Mouse (Mus musculus) heart, embryonic 11.5 days (tissue): ENCODE data around the gene Apoc4. TPM values are rescaled to one million over a fixed set of nuclear protein-coding genes. Genes with fewer than 3 reads are reported as not detected.

Experiments used
- ATAC-seq: fragments of 200-750 bp; cut with Nextera tagmentation; replicated peaks from 2 replicates; pipeline ENCODE4 v1.8.0; 2017; ENCODE audit warnings: moderate library complexity; ENCODE audit not compliant: insufficient number of reproducible peaks, low FRiP score, low TSS enrichment
- H3K27ac ChIP-seq: fragments of 300-500 bp; sonication (generic); 2 replicates; pipeline ENCODE4 v1.5.1; 2014; ENCODE audit warnings: mild to moderate bottlenecking, low read depth, low read length
- H3K27me3 ChIP-seq: fragments of 300-500 bp; sonication (generic); 2 replicates; pipeline ENCODE4 v1.6.1; 2014; ENCODE audit warnings: mild to moderate bottlenecking, low read length, mixed read lengths; ENCODE audit not compliant: control insufficient read depth, insufficient read depth
- H3K36me3 ChIP-seq: fragments of 300-500 bp; sonication (generic); 2 replicates; pipeline ENCODE4 v1.6.1; 2014; ENCODE audit warnings: mild to moderate bottlenecking, low read length, moderate library complexity, mixed read lengths; ENCODE audit not compliant: control insufficient read depth, insufficient read depth
- H3K4me1 ChIP-seq: fragments of 300-500 bp; sonication (generic); 2 replicates; pipeline ENCODE4 v1.6.1; 2014; ENCODE audit warnings: low read length; ENCODE audit not compliant: control insufficient read depth, insufficient read depth
- H3K4me2 ChIP-seq: fragments of 300-500 bp; sonication (generic); 2 replicates; pipeline ENCODE4 v1.6.1; 2014; ENCODE audit warnings: mild to moderate bottlenecking, moderate library complexity
- H3K4me3 ChIP-seq: fragments of 300-500 bp; sonication (generic); 2 replicates; pipeline ENCODE4 v1.5.1; 2014; ENCODE audit warnings: low read depth, low read length
- H3K9ac ChIP-seq: fragments of 300-500 bp; sonication (generic); 2 replicates; pipeline ENCODE4 v1.6.1; 2014; ENCODE audit warnings: mild to moderate bottlenecking, low read depth, low read length, moderate library complexity
- H3K9me3 ChIP-seq: fragments of 300-500 bp; sonication (generic); replicated peaks from 2 replicates; pipeline ENCODE4 v1.6.1; 2016; ENCODE audit warnings: low read length; ENCODE audit not compliant: control insufficient read depth
- WGBS: fragments of 180-500 bp; shearing (Covaris S2); extraction: QIAGEN DNeasy Blood & Tissue Kit; methylation state at CpG from one replicate; pipeline ENCODE4 v1.1.7; 2014; ENCODE audit not compliant: insufficient replicate concordance; 5-methylcytosine and 5-hydroxymethylcytosine counted together
- polyA plus RNA-seq: library from polyadenylated mRNA; unstranded; fragments of >200 nt; fragmentation: Nextera tagmentation; extraction: Ambion mirVana; gene quantifications from 2 replicates; pipeline ENCODE4 v1.2.1, GENCODE M21; 2014

Apoc4 gene
- polyA plus RNA-seq, 1 experiment from 2014 or later: 0.34 TPM

GRCm38 (mm10) chr7:19677872-19678271, 3.4 kb downstream of the Apoc4 start, which contains the start of gene Apoc2:
Gene Apoc2, minus strand, starts transcription at chr7:19677941.
- Histone ChIP-seq H3K4me1 (0 out of 2 replicates have a peak, but pooled peaks cover 3% of the 10 kb centered on the region), H3K27me3 (no peaks in the 10 kb centered on the region), H3K4me2 (no peak within 1 kb of the TSS), H3K27ac (no peak within 1 kb of the TSS), H3K9me3 (no peaks in the 10 kb centered on the region), H3K36me3 (no peaks in the 10 kb centered on the region), H3K9ac (no peak within 1 kb of the TSS), H3K4me3 (no peak within 1 kb of the TSS)
- WGBS: 61% methylated on average over 8 of the region's 8 CpGs
- ATAC-seq: no peak

DNA sequence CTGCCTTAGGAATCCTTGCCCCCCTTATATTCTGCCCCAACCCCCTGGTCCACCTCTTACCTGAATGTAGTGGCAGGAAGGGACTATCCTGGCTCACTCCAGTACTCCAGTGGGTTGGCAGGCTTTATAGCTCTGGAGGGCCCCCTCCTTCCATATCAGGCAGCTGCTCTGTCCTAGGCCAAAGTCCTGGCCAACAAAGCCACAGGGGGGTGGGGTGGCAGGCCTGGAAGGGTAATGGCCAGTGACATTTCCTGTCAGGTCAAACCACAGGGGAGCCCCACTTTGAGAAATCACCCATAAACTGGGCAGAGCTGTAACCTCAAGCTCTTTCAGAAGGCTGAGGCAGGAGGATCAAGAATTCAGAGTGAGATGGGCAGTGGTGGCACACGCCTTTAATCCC, 4.6 kb downstream of the Apoc4 start:
- H3K36me3 ChIP-seq: no peaks in the 10 kb centered on the region
- no peak overlapping the region for H3K9ac ChIP-seq
- H3K27ac ChIP-seq: no peak overlapping the region
- ATAC-seq: no peak
- 0 out of 2 replicates have a peak, but pooled peaks cover 3% of the 10 kb centered on the region for H3K4me1 ChIP-seq
- no peaks in the 10 kb centered on the region for H3K9me3 ChIP-seq
- H3K27me3 ChIP-seq: no peaks in the 10 kb centered on the region
- H3K4me3 ChIP-seq: no peak overlapping the region
- H3K4me2 ChIP-seq: no peak overlapping the region
- 65% methylated on average over 1 of the region's 1 CpGs for WGBS

- WGBS: 77% methylated on average over 10 of the region's 10 CpGs
- Histone ChIP-seq H3K4me3 (no peak overlapping the region), H3K9me3 (no peaks in the 10 kb centered on the region), H3K9ac (no peak overlapping the region), H3K4me2 (no peak overlapping the region), H3K36me3 (no peaks in the 10 kb centered on the region), H3K27ac (no peak overlapping the region), H3K27me3 (no peaks in the 10 kb centered on the region), H3K4me1 (no peaks in the 10 kb centered on the region)
- no peak for ATAC-seq
These were observed 5.5 kb downstream of the Apoc4 start for GRCm38 (mm10) chr7:19675824-19676223.

DNA sequence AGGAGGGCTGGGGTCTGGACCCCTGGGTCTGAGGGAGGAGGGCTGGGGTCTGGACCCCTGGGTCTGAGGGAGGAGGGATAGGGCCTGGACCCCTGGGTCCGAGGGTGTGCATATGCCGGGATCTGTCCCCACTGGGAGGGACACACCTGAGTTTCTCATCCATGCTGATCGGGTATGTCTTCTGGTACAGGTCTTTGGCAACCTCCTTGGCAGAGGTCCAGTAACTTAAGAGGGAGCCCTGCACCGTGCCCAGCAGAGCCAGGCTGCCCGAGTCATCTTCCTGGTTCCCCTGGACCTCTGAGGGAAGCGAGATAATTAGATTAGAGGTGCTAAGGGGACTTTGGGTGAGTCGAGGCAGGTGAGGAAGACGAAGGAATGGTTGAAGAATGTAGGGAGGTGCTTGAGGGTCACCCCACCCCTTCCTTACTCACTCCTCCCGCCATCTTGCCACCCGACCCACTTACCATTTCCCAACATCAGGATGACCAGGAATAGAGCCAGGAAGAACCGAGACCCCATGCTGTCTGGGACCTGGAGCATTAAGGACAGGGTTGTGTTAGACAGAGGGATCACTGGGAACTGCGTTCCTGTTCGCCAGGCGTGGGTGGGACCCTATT, 8.1 kb downstream of the Apoc4 start:
- Histone ChIP-seq H3K9ac (no peak overlapping the region), H3K4me1 (peaks cover 5% of the 10 kb centered on the region), H3K27me3 (no peaks in the 10 kb centered on the region), H3K4me2 (no peak overlapping the region), H3K9me3 (no peaks in the 10 kb centered on the region), H3K4me3 (no peak overlapping the region), H3K36me3 (no peaks in the 10 kb centered on the region), H3K27ac (no peak overlapping the region)
- 56% methylated on average over 14 of the region's 14 CpGs for WGBS
- no peak for ATAC-seq

DNA sequence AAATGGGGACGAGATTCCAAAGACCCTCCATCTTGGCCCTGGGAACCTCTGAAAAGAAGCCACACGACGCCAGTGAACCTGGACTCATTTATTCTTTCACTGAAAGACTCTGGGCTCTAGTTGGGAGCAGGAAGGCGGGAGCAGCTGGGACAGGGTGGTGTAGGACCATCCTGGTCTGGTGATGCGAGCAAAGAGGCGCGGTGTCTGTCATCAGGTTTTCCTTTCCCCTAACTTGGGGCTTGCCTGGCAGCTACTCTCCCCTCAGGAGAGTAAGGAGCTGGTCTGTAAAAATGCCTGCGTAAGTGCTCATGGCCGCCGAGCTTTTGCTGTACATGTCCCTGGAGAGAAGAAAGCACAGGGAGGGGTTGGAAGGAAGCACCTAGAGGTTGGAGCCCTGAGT, 9.8 kb downstream of the Apoc4 start:
- H3K9ac ChIP-seq: no peak overlapping the region
- WGBS: 63% methylated on average over 10 of the region's 10 CpGs
- H3K27ac ChIP-seq: no peak overlapping the region
- no peak overlapping the region for H3K4me2 ChIP-seq
- no peaks in the 10 kb centered on the region for H3K27me3 ChIP-seq
- ATAC-seq: no peak
- peaks cover 5% of the 10 kb centered on the region for H3K4me1 ChIP-seq
- H3K9me3 ChIP-seq: no peaks in the 10 kb centered on the region
- H3K36me3 ChIP-seq: no peaks in the 10 kb centered on the region
- no peak overlapping the region for H3K4me3 ChIP-seq

GRCm38 (mm10) chr7:19668947-19669721, 12.1 kb downstream of the Apoc4 start:
- Histone ChIP-seq H3K9me3 (no peaks in the 10 kb centered on the region), H3K36me3 (no peaks in the 10 kb centered on the region), H3K4me1 (peaks cover 5% of the 10 kb centered on the region), H3K27ac (peak overlapping the region; percentile 38; the same call in 1 of the 2 replicates), H3K4me2 (peak overlapping the region; percentile 33), H3K27me3 (no peaks in the 10 kb centered on the region), H3K9ac (peak overlapping the region; percentile 47; the same call in 1 of the 2 replicates), H3K4me3 (no peak overlapping the region)
- ATAC-seq: peak; percentile 61
- WGBS: 6% methylated on average over 10 of the region's 10 CpGs

- no peak overlapping the region for H3K4me3 ChIP-seq
- H3K36me3 ChIP-seq: no peaks in the 10 kb centered on the region
- H3K4me2 ChIP-seq: no peak overlapping the region
- WGBS: 66% methylated on average over 2 of the region's 2 CpGs
- no peak overlapping the region for H3K27ac ChIP-seq
- no peak for ATAC-seq
- no peaks in the 10 kb centered on the region for H3K27me3 ChIP-seq
- peaks cover 18% of the 10 kb centered on the region for H3K4me1 ChIP-seq
- no peak overlapping the region for H3K9ac ChIP-seq
- H3K9me3 ChIP-seq: no peaks in the 10 kb centered on the region
These were observed 13.8 kb downstream of the Apoc4 start for GRCm38 (mm10) chr7:19667434-19667833.

DNA sequence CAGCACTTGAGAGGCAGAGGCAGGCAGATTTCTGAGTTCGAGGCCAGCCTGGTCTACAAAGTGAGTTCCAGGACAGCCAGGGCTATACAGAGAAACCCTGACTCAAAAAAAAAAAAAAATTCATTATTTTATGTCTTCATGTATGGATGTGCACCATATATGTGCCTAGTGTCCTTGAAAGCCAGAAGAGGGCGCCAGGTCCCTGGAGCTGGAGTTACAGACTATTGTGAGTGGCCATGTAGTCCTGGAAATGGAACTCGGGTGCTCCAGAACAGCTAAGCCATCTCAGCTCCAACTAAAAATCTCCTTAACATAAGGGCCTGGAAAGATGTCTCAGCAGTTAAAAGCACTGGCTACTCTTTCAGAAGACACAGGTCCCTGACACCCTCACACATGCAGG, 14.5 kb downstream of the Apoc4 start:
- H3K4me1 ChIP-seq: peaks cover 21% of the 10 kb centered on the region
- ATAC-seq: no peak
- H3K4me2 ChIP-seq: no peak overlapping the region
- WGBS: 63% methylated on average over 3 of the region's 3 CpGs
- no peak overlapping the region for H3K27ac ChIP-seq
- no peak overlapping the region for H3K4me3 ChIP-seq
- H3K36me3 ChIP-seq: 0 out of 2 replicates have a peak, but pooled peaks cover 1% of the 10 kb centered on the region
- H3K9ac ChIP-seq: no peak overlapping the region
- H3K9me3 ChIP-seq: no peaks in the 10 kb centered on the region
- no peaks in the 10 kb centered on the region for H3K27me3 ChIP-seq
